In genomic region chr17:85484526-85484925, GRCm38 (mm10) we compare ENCODE assay signal across 17 mouse cellular contexts.
DNase-seq lines count a peak whose midpoint lies in the region; ATAC-seq and TF ChIP-seq lines count a peak whose summit lies in the region.
"Had no signal": no experiment of that assay in that cellular context is flagged by ENCODE, and none has a peak within 500 bp of the region (broad histone marks: within the 10 kb centered on the region; RNA-seq: fewer than 3 reads in every experiment).

No protein-coding gene starts in this region.

- 38% methylated on average over 5 of the region's 5 CpGs for WGBS in forebrain, embryonic 12.5 days
- WGBS in forebrain, postnatal 0 days = 54% methylated on average over 5 of the region's 5 CpGs
- 34% methylated on average over 5 of the region's 5 CpGs for WGBS in intestine, embryonic 14.5 days
- 34% methylated on average over 5 of the region's 5 CpGs for WGBS in intestine, embryonic 15.5 days
- WGBS in neural tube, embryonic 15.5 days = 29% methylated on average over 5 of the region's 5 CpGs

- no peak for TF ChIP-seq CTCF in forebrain, postnatal 0 days (IDR thresholded peaks at IDR 0.05; ENCODE audit: low read depth)

- H3K27ac ChIP-seq in forebrain, embryonic 12.5 days = no peak overlapping the region
- H3K27ac ChIP-seq in forebrain, postnatal 0 days (ENCODE audit: low read depth, low read length) = no peak overlapping the region
- H3K27ac ChIP-seq in intestine, embryonic 14.5 days (ENCODE audit: low read depth) = no peak overlapping the region
- no peak overlapping the region for H3K27ac ChIP-seq in intestine, embryonic 15.5 days
- H3K27ac ChIP-seq in neural tube, embryonic 15.5 days (replicated peaks) = no peak overlapping the region
- H3K27ac ChIP-seq: heart, embryonic 10.5 days; heart, embryonic 15.5 days; hindbrain, embryonic 15.5 days had no signal

- H3K4me3 ChIP-seq in forebrain, embryonic 12.5 days (replicated peaks) = no peak overlapping the region; the same call in 1 of the 2 replicates
- H3K4me3 ChIP-seq in forebrain, postnatal 0 days (ENCODE audit: low read depth, low read length) = no peak overlapping the region
- H3K4me3 ChIP-seq in intestine, embryonic 14.5 days (ENCODE audit: low read depth, low read length) = no peak overlapping the region
- no peak overlapping the region for H3K4me3 ChIP-seq in intestine, embryonic 15.5 days (replicated peaks)
- H3K4me3 ChIP-seq in neural tube, embryonic 15.5 days (replicated peaks) = no peak overlapping the region
- H3K4me3 ChIP-seq: hindbrain, embryonic 15.5 days had no signal

- no peaks in the 10 kb centered on the region for H3K36me3 ChIP-seq in forebrain, embryonic 12.5 days (replicated peaks)
- no peaks in the 10 kb centered on the region for H3K36me3 ChIP-seq in forebrain, postnatal 0 days (ENCODE audit: insufficient read depth)
- no peaks in the 10 kb centered on the region for H3K36me3 ChIP-seq in intestine, embryonic 14.5 days (ENCODE audit: control insufficient read depth, insufficient read depth, low read length)
- no peaks in the 10 kb centered on the region for H3K36me3 ChIP-seq in intestine, embryonic 15.5 days
- no peaks in the 10 kb centered on the region for H3K36me3 ChIP-seq in neural tube, embryonic 15.5 days
- H3K36me3 ChIP-seq: heart, embryonic 10.5 days; heart, embryonic 15.5 days; hindbrain, embryonic 15.5 days had no signal

- peak overlapping the region; percentile 38; the same call in 1 of the 2 replicates for H3K9ac ChIP-seq in forebrain, embryonic 12.5 days
- no peak overlapping the region for H3K9ac ChIP-seq in forebrain, postnatal 0 days
- no peak overlapping the region for H3K9ac ChIP-seq in intestine, embryonic 14.5 days (ENCODE audit: low read length)
- H3K9ac ChIP-seq in intestine, embryonic 15.5 days = no peak overlapping the region
- H3K9ac ChIP-seq in neural tube, embryonic 15.5 days (replicated peaks) = no peak overlapping the region
- H3K9ac ChIP-seq: heart, embryonic 15.5 days; hindbrain, embryonic 15.5 days had no signal

- no peaks in the 10 kb centered on the region for H3K9me3 ChIP-seq in forebrain, embryonic 12.5 days
- H3K9me3 ChIP-seq in forebrain, postnatal 0 days (ENCODE audit: low read length) = no peaks in the 10 kb centered on the region
- H3K9me3 ChIP-seq in intestine, embryonic 14.5 days (ENCODE audit: control insufficient read depth, low read length) = no peaks in the 10 kb centered on the region
- H3K9me3 ChIP-seq in intestine, embryonic 15.5 days = no peaks in the 10 kb centered on the region
- H3K9me3 ChIP-seq in neural tube, embryonic 15.5 days (replicated peaks) = no peaks in the 10 kb centered on the region
- H3K9me3 ChIP-seq: heart, embryonic 10.5 days; heart, embryonic 15.5 days; hindbrain, embryonic 15.5 days had no signal

- H3K4me1 ChIP-seq in forebrain, embryonic 12.5 days = peaks cover 38% of the 10 kb centered on the region
- peaks cover 9% of the 10 kb centered on the region for H3K4me1 ChIP-seq in forebrain, postnatal 0 days (ENCODE audit: insufficient read depth)
- no peaks in the 10 kb centered on the region for H3K4me1 ChIP-seq in intestine, embryonic 14.5 days (replicated peaks; ENCODE audit: control insufficient read depth, insufficient read depth, low read length)
- peaks cover 8% of the 10 kb centered on the region for H3K4me1 ChIP-seq in intestine, embryonic 15.5 days (replicated peaks)
- 0 out of 2 replicates have a peak, but pooled peaks cover 6% of the 10 kb centered on the region for H3K4me1 ChIP-seq in neural tube, embryonic 15.5 days
- H3K4me1 ChIP-seq: hindbrain, embryonic 15.5 days had no signal

- H3K4me2 ChIP-seq in forebrain, embryonic 12.5 days = peak overlapping the region; percentile 59
- H3K4me2 ChIP-seq in forebrain, postnatal 0 days (ENCODE audit: low read depth) = no peak overlapping the region; the same call in 1 of the 2 replicates
- H3K4me2 ChIP-seq in intestine, embryonic 14.5 days (ENCODE audit: low read length) = no peak overlapping the region
- no peak overlapping the region for H3K4me2 ChIP-seq in intestine, embryonic 15.5 days (replicated peaks)
- H3K4me2 ChIP-seq in neural tube, embryonic 15.5 days = no peak overlapping the region
- H3K4me2 ChIP-seq: hindbrain, embryonic 15.5 days had no signal

- ATAC-seq in forebrain, embryonic 12.5 days (ENCODE audit: low FRiP score) = no peak
- no peak for ATAC-seq in forebrain, postnatal 0 days
- no peak for ATAC-seq in intestine, embryonic 14.5 days (replicated peaks; ENCODE audit: low FRiP score, low TSS enrichment, low read depth)
- no peak for ATAC-seq in intestine, embryonic 15.5 days
- ATAC-seq in neural tube, embryonic 15.5 days (ENCODE audit: low FRiP score) = no peak

- H3K27me3 ChIP-seq in forebrain, embryonic 12.5 days = peaks cover 77% of the 10 kb centered on the region
- peaks cover 46% of the 10 kb centered on the region for H3K27me3 ChIP-seq in forebrain, postnatal 0 days (ENCODE audit: insufficient read depth, low read length)
- peaks cover 96% of the 10 kb centered on the region for H3K27me3 ChIP-seq in intestine, embryonic 14.5 days (replicated peaks; ENCODE audit: control insufficient read depth, insufficient read depth, low read length)
- peaks cover 73% of the 10 kb centered on the region for H3K27me3 ChIP-seq in intestine, embryonic 15.5 days (replicated peaks)
- peaks cover 94% of the 10 kb centered on the region for H3K27me3 ChIP-seq in neural tube, embryonic 15.5 days (replicated peaks)

- no peak for DNase-seq in forebrain, postnatal 0 days
- peak; percentile 37 for DNase-seq in intestine, embryonic 14.5 days (ENCODE audit: low spot score)
- DNase-seq in neural tube, embryonic 10.5 days (ENCODE audit: extremely low spot score, low spot score) = peak; percentile 15
- DNase-seq: adrenal gland, adult 8-10 months; adrenal gland, postnatal 36 days; cerebellum, adult 2 months; cerebellum, postnatal 10 days; gastrocnemius, postnatal 36 days; heart, adult 18-20 months; heart, postnatal 14 days; kidney, adult 11 months had no signal
